Mouse (Mus musculus): ENCODE data around the gene Ttll5. TPM values are rescaled to one million over a fixed set of nuclear protein-coding genes. Genes with fewer than 3 reads are reported as not detected.

The Ttll5 gene
- polyA plus RNA-seq, 1 experiment from 2014 or later: 11.2 TPM

DNA sequence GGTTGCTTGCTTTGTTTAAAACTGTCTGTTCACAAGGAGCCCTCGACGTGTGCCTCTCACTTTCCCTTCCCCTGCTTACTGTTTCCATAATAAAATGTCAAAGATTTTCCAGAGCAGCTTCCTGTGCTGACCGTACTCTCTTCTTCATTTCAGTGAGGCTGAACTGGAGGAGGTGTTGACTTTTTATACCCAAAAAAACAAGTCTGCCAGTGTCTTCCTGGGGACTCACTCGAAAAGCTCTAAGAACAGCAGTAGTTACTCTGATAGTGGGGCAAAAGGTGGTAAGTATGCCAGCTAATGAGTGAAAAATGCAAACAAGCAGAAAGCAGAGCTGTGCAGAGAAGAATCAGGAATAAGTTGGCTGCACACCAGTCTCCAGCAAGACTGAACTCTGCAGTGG is 105.3 kb downstream of the Ttll5 start:
- ATAC-seq (replicated peaks; ENCODE audit: insufficient number of reproducible peaks, insufficient read depth, low FRiP score, low read depth): no peak
- Histone ChIP-seq H3K27me3 (no peaks in the 10 kb centered on the region), H3K9me3 (replicated peaks) (no peaks in the 10 kb centered on the region; the same call in 1 of the 2 replicates), H3K36me3 (peaks cover 41% of the 10 kb centered on the region), H3K4me1 (replicated peaks) (peaks cover 8% of the 10 kb centered on the region), H3K4me3 (no peak overlapping the region), H3K4me2 (no peak overlapping the region), H3K27ac (no peak overlapping the region), H3K9ac (no peak overlapping the region)
- 51% methylated on average over 4 of the region's 4 CpGs for WGBS

- WGBS: 88% methylated on average over 3 of the region's 3 CpGs
Measured at GRCm38 (mm10) chr12:85930713-85931112, 106.3 kb downstream of the Ttll5 start.

DNA sequence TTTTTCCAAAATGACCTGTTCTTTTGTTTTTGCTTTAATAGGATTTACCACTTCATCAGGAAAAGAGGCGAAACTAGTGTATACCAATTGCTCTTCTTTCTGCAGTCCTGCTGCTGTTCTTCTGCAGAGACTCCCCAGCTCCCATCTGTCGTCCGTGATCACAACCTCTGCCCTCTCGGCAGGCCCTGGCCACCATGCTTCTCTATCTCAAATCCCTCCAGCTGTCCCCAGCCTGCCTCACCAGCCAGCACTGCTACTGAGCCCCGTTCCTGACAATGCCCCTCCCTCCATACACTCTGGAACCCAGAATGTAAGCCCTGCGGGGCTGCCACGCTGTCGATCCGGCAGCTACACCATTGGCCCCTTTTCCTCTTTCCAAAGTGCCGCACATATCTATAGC is 108.8 kb downstream of the Ttll5 start:
- 85% methylated on average over 10 of the region's 10 CpGs for WGBS
- no peak overlapping the region for H3K4me3 ChIP-seq
- H3K4me2 ChIP-seq: no peak overlapping the region
- peaks cover 8% of the 10 kb centered on the region for H3K4me1 ChIP-seq (replicated peaks)
- no peak overlapping the region for H3K27ac ChIP-seq
- H3K36me3 ChIP-seq: peaks cover 32% of the 10 kb centered on the region
- no peak overlapping the region for H3K9ac ChIP-seq
- H3K27me3 ChIP-seq: no peaks in the 10 kb centered on the region
- no peaks in the 10 kb centered on the region; the same call in 1 of the 2 replicates for H3K9me3 ChIP-seq (replicated peaks)
- no peak for ATAC-seq (replicated peaks; ENCODE audit: insufficient number of reproducible peaks, insufficient read depth, low FRiP score, low read depth)

More at GRCm38 (mm10) chr12:85930713-85931112, 106.3 kb downstream of the Ttll5 start:
- peaks cover 41% of the 10 kb centered on the region for H3K36me3 ChIP-seq
- H3K9me3 ChIP-seq (replicated peaks): no peaks in the 10 kb centered on the region; the same call in 1 of the 2 replicates
- H3K4me3 ChIP-seq: no peak overlapping the region
- H3K27me3 ChIP-seq: no peaks in the 10 kb centered on the region
- ATAC-seq (replicated peaks; ENCODE audit: insufficient number of reproducible peaks, insufficient read depth, low FRiP score, low read depth): no peak
- peaks cover 8% of the 10 kb centered on the region for H3K4me1 ChIP-seq (replicated peaks)
- no peak overlapping the region for H3K27ac ChIP-seq
- H3K9ac ChIP-seq: no peak overlapping the region
- H3K4me2 ChIP-seq: no peak overlapping the region

GRCm38 (mm10) chr12:85937384-85937783 is 112.9 kb downstream of the Ttll5 start:
- WGBS: 76% methylated on average over 5 of the region's 5 CpGs
- H3K36me3 ChIP-seq: peaks cover 21% of the 10 kb centered on the region
- no peak for ATAC-seq (replicated peaks; ENCODE audit: insufficient number of reproducible peaks, insufficient read depth, low FRiP score, low read depth)

GRCm38 (mm10) chr12:85943456-85943855 is 119.0 kb downstream of the Ttll5 start:
- H3K27me3 ChIP-seq: no peaks in the 10 kb centered on the region
- no peak overlapping the region for H3K9ac ChIP-seq
- no peak overlapping the region for H3K4me3 ChIP-seq
- H3K4me2 ChIP-seq: no peak overlapping the region
- ATAC-seq (replicated peaks; ENCODE audit: insufficient number of reproducible peaks, insufficient read depth, low FRiP score, low read depth): no peak
- no peaks in the 10 kb centered on the region for H3K9me3 ChIP-seq (replicated peaks)
- WGBS: 22% methylated on average over 10 of the region's 10 CpGs
- no peaks in the 10 kb centered on the region for H3K36me3 ChIP-seq
- H3K27ac ChIP-seq: no peak overlapping the region
- peaks cover 14% of the 10 kb centered on the region for H3K4me1 ChIP-seq (replicated peaks)

More at GRCm38 (mm10) chr12:85937384-85937783, 112.9 kb downstream of the Ttll5 start:
- Histone ChIP-seq H3K4me2 (no peak overlapping the region), H3K4me1 (replicated peaks) (no peaks in the 10 kb centered on the region), H3K9ac (no peak overlapping the region), H3K4me3 (no peak overlapping the region), H3K9me3 (replicated peaks) (no peaks in the 10 kb centered on the region; the same call in 1 of the 2 replicates), H3K27me3 (no peaks in the 10 kb centered on the region), H3K27ac (no peak overlapping the region)

DNA sequence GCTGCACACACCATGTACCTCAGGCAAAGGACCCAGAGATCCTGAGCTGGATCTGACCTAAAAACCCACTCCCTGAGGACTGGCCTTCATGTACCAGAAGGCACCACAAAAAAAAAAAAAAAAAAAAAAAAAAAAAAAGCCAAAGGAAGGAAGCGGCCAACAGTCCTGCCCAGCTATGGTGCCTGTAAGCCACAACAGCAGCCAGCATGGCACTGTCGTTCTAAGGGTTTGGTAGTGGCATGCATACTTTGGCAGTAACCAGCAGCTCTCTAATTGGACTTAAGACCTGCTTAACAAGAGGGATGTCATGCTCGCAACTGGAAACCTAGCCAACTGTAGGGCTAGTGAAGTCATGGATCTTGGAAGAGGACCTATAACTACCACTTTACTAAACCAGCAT is 120.0 kb downstream of the Ttll5 start:
- Histone ChIP-seq H3K4me2 (no peak overlapping the region), H3K27me3 (no peaks in the 10 kb centered on the region), H3K27ac (no peak overlapping the region), H3K9me3 (replicated peaks) (no peaks in the 10 kb centered on the region), H3K4me3 (no peak overlapping the region), H3K4me1 (replicated peaks) (peaks cover 14% of the 10 kb centered on the region), H3K9ac (no peak overlapping the region), H3K36me3 (no peaks in the 10 kb centered on the region)
- no peak for ATAC-seq (replicated peaks; ENCODE audit: insufficient number of reproducible peaks, insufficient read depth, low FRiP score, low read depth)
- 85% methylated on average over 3 of the region's 3 CpGs for WGBS

GRCm38 (mm10) chr12:85947161-85947560 is 122.7 kb downstream of the Ttll5 start:
- H3K9me3 ChIP-seq (replicated peaks): no peaks in the 10 kb centered on the region
- 0 out of 2 replicates have a peak, but pooled peaks cover 2% of the 10 kb centered on the region for H3K36me3 ChIP-seq
- H3K27me3 ChIP-seq: no peaks in the 10 kb centered on the region
- 75% methylated on average over 4 of the region's 4 CpGs for WGBS
- ATAC-seq (replicated peaks; ENCODE audit: insufficient number of reproducible peaks, insufficient read depth, low FRiP score, low read depth): no peak
- H3K4me1 ChIP-seq (replicated peaks): peaks cover 14% of the 10 kb centered on the region
- no peak overlapping the region for H3K4me2 ChIP-seq
- H3K9ac ChIP-seq: no peak overlapping the region
- no peak overlapping the region for H3K27ac ChIP-seq
- H3K4me3 ChIP-seq: no peak overlapping the region

- no peaks in the 10 kb centered on the region for H3K9me3 ChIP-seq (replicated peaks)
- no peaks in the 10 kb centered on the region for H3K27me3 ChIP-seq
- no peak overlapping the region for H3K4me3 ChIP-seq
- H3K9ac ChIP-seq: no peak overlapping the region
- no peak overlapping the region for H3K27ac ChIP-seq
- H3K36me3 ChIP-seq: 0 out of 2 replicates have a peak, but pooled peaks cover 2% of the 10 kb centered on the region
- WGBS: 88% methylated on average over 6 of the region's 6 CpGs
- no peak overlapping the region for H3K4me2 ChIP-seq
- ATAC-seq (replicated peaks; ENCODE audit: insufficient number of reproducible peaks, insufficient read depth, low FRiP score, low read depth): no peak
- H3K4me1 ChIP-seq (replicated peaks): peaks cover 6% of the 10 kb centered on the region; the same call in 1 of the 2 replicates
Measured at GRCm38 (mm10) chr12:85949667-85950066, 125.2 kb downstream of the Ttll5 start.

DNA sequence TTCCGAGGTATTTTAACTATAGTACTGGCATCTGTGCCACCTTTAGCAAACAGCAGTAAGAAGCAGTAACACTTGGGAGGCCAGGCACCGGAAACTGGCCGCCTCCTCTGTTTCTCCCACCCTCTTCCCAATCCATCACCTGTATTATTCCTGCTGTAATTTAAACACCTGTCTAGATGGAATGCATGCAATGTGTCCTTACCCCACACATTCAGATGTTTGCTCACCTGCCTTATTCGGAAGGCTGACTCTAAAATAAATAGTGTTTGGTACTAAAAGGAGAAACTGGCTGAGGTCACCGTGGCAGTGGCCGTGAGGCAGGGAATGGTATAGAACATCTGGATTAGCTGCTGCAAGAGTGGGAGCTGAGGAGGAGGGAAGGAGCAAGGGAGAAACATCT is 125.9 kb downstream of the Ttll5 start:
- Histone ChIP-seq H3K27ac (no peak overlapping the region), H3K27me3 (no peaks in the 10 kb centered on the region), H3K9ac (no peak overlapping the region), H3K4me3 (no peak overlapping the region), H3K9me3 (replicated peaks) (no peaks in the 10 kb centered on the region), H3K4me1 (replicated peaks) (peaks cover 1% of the 10 kb centered on the region; the same call in 1 of the 2 replicates), H3K4me2 (no peak overlapping the region), H3K36me3 (0 out of 2 replicates have a peak, but pooled peaks cover 2% of the 10 kb centered on the region)
- WGBS: 82% methylated on average over 6 of the region's 6 CpGs
- no peak for ATAC-seq (replicated peaks; ENCODE audit: insufficient number of reproducible peaks, insufficient read depth, low FRiP score, low read depth)

DNA sequence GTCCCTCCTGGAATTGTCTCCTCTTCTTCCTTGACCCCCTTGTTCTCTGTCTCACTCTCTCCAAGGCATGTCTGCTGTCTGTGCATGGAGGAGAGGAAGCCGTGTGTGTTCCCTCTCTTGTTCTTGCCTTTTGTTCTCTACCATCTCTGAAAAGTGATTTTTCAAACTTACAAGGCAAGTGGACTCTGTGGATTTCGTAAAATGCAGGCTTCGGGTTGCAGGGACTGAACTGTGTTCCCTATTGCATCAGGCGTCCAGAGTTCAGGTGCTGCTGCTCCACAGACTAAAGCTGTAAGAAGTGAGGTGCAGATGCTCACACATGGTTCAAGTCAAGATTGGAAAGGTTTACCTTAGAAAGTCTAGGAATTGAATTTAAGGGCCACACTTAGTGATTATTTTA is 126.6 kb downstream of the Ttll5 start:
- H3K4me2 ChIP-seq: no peak overlapping the region
- no peak for ATAC-seq (replicated peaks; ENCODE audit: insufficient number of reproducible peaks, insufficient read depth, low FRiP score, low read depth)
- H3K4me1 ChIP-seq (replicated peaks): no peaks in the 10 kb centered on the region
- 0 out of 2 replicates have a peak, but pooled peaks cover 2% of the 10 kb centered on the region for H3K36me3 ChIP-seq
- H3K4me3 ChIP-seq: no peak overlapping the region
- no peaks in the 10 kb centered on the region for H3K9me3 ChIP-seq (replicated peaks)
- H3K27ac ChIP-seq: no peak overlapping the region
- H3K9ac ChIP-seq: no peak overlapping the region
- H3K27me3 ChIP-seq: no peaks in the 10 kb centered on the region
- WGBS: 85% methylated on average over 4 of the region's 4 CpGs

DNA sequence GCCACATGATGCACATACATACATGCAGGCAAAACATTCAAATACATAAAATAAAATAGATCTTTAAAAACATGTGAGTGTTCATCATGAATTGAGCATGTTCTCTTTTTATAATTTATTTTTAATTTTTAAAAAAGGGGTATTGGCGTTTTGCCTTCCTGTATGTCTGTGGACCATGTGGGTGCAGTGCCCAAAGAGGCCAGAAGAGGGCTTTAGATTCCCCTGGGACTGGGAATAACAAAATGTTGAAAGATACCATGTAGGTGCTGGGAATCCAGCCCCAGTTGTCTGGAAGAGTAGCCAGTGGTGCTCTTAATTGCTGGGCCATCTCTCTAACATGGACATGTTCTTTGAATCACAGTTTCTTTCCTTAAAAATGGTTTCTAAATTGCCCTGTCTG is 127.4 kb downstream of the Ttll5 start:
- H3K36me3 ChIP-seq: 0 out of 2 replicates have a peak, but pooled peaks cover 2% of the 10 kb centered on the region
- H3K9me3 ChIP-seq (replicated peaks): no peaks in the 10 kb centered on the region
- no peak overlapping the region for H3K4me2 ChIP-seq
- no peak overlapping the region for H3K9ac ChIP-seq
- no peaks in the 10 kb centered on the region for H3K27me3 ChIP-seq
- H3K27ac ChIP-seq: no peak overlapping the region
- no peaks in the 10 kb centered on the region for H3K4me1 ChIP-seq (replicated peaks)
- H3K4me3 ChIP-seq: no peak overlapping the region
- ATAC-seq (replicated peaks; ENCODE audit: insufficient number of reproducible peaks, insufficient read depth, low FRiP score, low read depth): no peak
- 93% methylated on average over 1 of the region's 1 CpGs for WGBS

DNA sequence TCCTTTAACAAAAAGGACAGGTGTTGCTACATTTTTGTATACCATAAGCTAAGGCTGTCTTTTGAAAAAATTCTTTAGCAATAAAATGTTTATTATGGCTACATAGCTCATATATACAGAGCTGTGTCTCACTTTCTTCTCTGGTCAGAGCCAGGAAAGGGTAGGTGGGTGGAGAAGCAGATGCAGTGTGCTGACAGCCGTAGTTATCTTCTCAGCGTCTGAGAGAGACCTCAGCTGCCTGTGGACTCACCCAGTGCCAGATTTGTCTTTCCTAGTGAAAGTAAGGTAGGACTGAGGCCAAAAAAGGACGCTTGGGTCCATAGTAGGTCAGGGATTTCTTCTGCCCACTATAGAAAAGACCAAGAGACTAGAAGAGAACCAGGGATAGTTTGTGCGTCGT is 127.9 kb downstream of the Ttll5 start:
- H3K9me3 ChIP-seq (replicated peaks): no peaks in the 10 kb centered on the region
- no peak overlapping the region for H3K27ac ChIP-seq
- no peaks in the 10 kb centered on the region for H3K4me1 ChIP-seq (replicated peaks)
- no peaks in the 10 kb centered on the region for H3K27me3 ChIP-seq
- 0 out of 2 replicates have a peak, but pooled peaks cover 2% of the 10 kb centered on the region for H3K36me3 ChIP-seq
- WGBS: 72% methylated on average over 5 of the region's 5 CpGs
- ATAC-seq (replicated peaks; ENCODE audit: insufficient number of reproducible peaks, insufficient read depth, low FRiP score, low read depth): no peak
- no peak overlapping the region for H3K4me3 ChIP-seq
- H3K4me2 ChIP-seq: no peak overlapping the region
- no peak overlapping the region for H3K9ac ChIP-seq
